Mouse (Mus musculus): ENCODE results near the gene Wipi2.

Wipi2 gene

GRCm38 (mm10) chr5:142627398-142627797, at the start of gene Wipi2:
Wipi2 (plus strand) TSS chr5:142627698.
- DNase-seq (ENCODE audit: low read depth, low spot score), result no peak

- DNase-seq (ENCODE audit: low read depth, low spot score), result no peak
These were observed 49.3 kb upstream of the Wipi2 start for GRCm38 (mm10) chr5:142578192-142578591.

- DNase-seq (ENCODE audit: low read depth, low spot score), result peak; percentile 73
These were observed 46.0 kb upstream of the Wipi2 start for GRCm38 (mm10) chr5:142581517-142581916.

GRCm38 (mm10) chr5:142583616-142584126, 43.8 kb upstream of the Wipi2 start:
- DNase-seq (ENCODE audit: low read depth, low spot score), result no peak

GRCm38 (mm10) chr5:142590953-142591616, 36.4 kb upstream of the Wipi2 start:
- no peak for DNase-seq (ENCODE audit: low read depth, low spot score)

GRCm38 (mm10) chr5:142595698-142596097, 31.8 kb upstream of the Wipi2 start:
- DNase-seq (ENCODE audit: low read depth, low spot score), result no peak

GRCm38 (mm10) chr5:142596723-142597122, 30.8 kb upstream of the Wipi2 start:
- DNase-seq (ENCODE audit: low read depth, low spot score), result no peak

- no peak for DNase-seq (ENCODE audit: low read depth, low spot score)
These were observed 29.7 kb upstream of the Wipi2 start for GRCm38 (mm10) chr5:142597648-142598390.

- DNase-seq (ENCODE audit: low read depth, low spot score), result no peak
These were observed 23.1 kb upstream of the Wipi2 start for GRCm38 (mm10) chr5:142604379-142604778.

GRCm38 (mm10) chr5:142605288-142605687, 22.2 kb upstream of the Wipi2 start:
- DNase-seq (ENCODE audit: low read depth, low spot score), result no peak

- no peak for DNase-seq (ENCODE audit: low read depth, low spot score)
These were observed 19.1 kb upstream of the Wipi2 start, which contains the start of gene Mmd2 for GRCm38 (mm10) chr5:142608259-142608988. Mmd2 (minus strand) TSS chr5:142608800.

- DNase-seq (ENCODE audit: low read depth, low spot score), result no peak
These were observed 18.5 kb upstream of the Wipi2 start for GRCm38 (mm10) chr5:142608989-142609325.

- DNase-seq (ENCODE audit: low read depth, low spot score), result no peak
These were observed 17.1 kb upstream of the Wipi2 start for GRCm38 (mm10) chr5:142610362-142610761.

GRCm38 (mm10) chr5:142614513-142614912, 13.0 kb upstream of the Wipi2 start:
- DNase-seq (ENCODE audit: low read depth, low spot score), result no peak

GRCm38 (mm10) chr5:142615638-142616037, 11.9 kb upstream of the Wipi2 start:
- no peak for DNase-seq (ENCODE audit: low read depth, low spot score)

- no peak for DNase-seq (ENCODE audit: low read depth, low spot score)
These were observed 11.2 kb upstream of the Wipi2 start for GRCm38 (mm10) chr5:142616326-142616725.

- DNase-seq (ENCODE audit: low read depth, low spot score), result peak; percentile 43
These were observed 7.6 kb upstream of the Wipi2 start for GRCm38 (mm10) chr5:142619866-142620265.

GRCm38 (mm10) chr5:142621421-142621820, 6.1 kb upstream of the Wipi2 start:
- DNase-seq (ENCODE audit: low read depth, low spot score), result no peak

- DNase-seq (ENCODE audit: low read depth, low spot score), result no peak
These were observed 5.4 kb upstream of the Wipi2 start for GRCm38 (mm10) chr5:142622134-142622533.

- DNase-seq (ENCODE audit: low read depth, low spot score), result no peak
These were observed 4.4 kb upstream of the Wipi2 start for GRCm38 (mm10) chr5:142623080-142623479.

GRCm38 (mm10) chr5:142628726-142629662, 1.5 kb downstream of the Wipi2 start:
- DNase-seq (ENCODE audit: low read depth, low spot score), result peak; percentile 98

Measured in forelimb bud, embryonic 11.5 days (tissue).